32 mouse cellular contexts compared by ENCODE assay signal in genomic region chr2:11616846-11617245, GRCm38 (mm10). TPM values are rescaled to one million over a fixed set of nuclear protein-coding genes. Genes with fewer than 3 reads are reported as not detected.
DNase-seq lines count a peak whose midpoint lies in the region; ATAC-seq lines count a peak whose summit lies in the region.
"Had no signal": no experiment of that assay in that cellular context is flagged by ENCODE, and none has a peak within 500 bp of the region (broad histone marks: within the 10 kb centered on the region; RNA-seq: fewer than 3 reads in every experiment).

No protein-coding gene starts in this region.

- no peaks in the 10 kb centered on the region for H3K27me3 ChIP-seq in hindbrain, embryonic 16.5 days (replicated peaks; ENCODE audit: control insufficient read depth, insufficient read depth, low read length)
- H3K27me3 ChIP-seq: forebrain, embryonic 13.5 days; heart, embryonic 12.5 days; heart, embryonic 15.5 days had no signal

- H3K27ac ChIP-seq in hindbrain, embryonic 16.5 days (ENCODE audit: low read depth, low read length), result no peak overlapping the region
- H3K27ac ChIP-seq: forebrain, embryonic 10.5 days; forebrain, embryonic 13.5 days; heart, embryonic 15.5 days; hindbrain, embryonic 14.5 days had no signal

- ATAC-seq in hindbrain, embryonic 16.5 days, result no peak
- ATAC-seq: forebrain, embryonic 13.5 days; forebrain, embryonic 16.5 days; intestine, embryonic 16.5 days had no signal

- no peaks in the 10 kb centered on the region for H3K9me3 ChIP-seq in hindbrain, embryonic 16.5 days (ENCODE audit: control insufficient read depth, low read length)
- H3K9me3 ChIP-seq: forebrain, embryonic 10.5 days; forebrain, embryonic 13.5 days; heart, embryonic 12.5 days; heart, embryonic 15.5 days had no signal

- H3K4me3 ChIP-seq in hindbrain, embryonic 16.5 days (ENCODE audit: low read length), result no peak overlapping the region
- H3K4me3 ChIP-seq: forebrain, embryonic 10.5 days; forebrain, embryonic 13.5 days; heart, embryonic 12.5 days; heart, embryonic 15.5 days had no signal

- H3K36me3 ChIP-seq in hindbrain, embryonic 16.5 days (ENCODE audit: control insufficient read depth, insufficient read depth, low read length), result no peaks in the 10 kb centered on the region
- H3K36me3 ChIP-seq: forebrain, embryonic 10.5 days; heart, embryonic 12.5 days; heart, embryonic 15.5 days had no signal

- 95% methylated on average over 9 of the region's 9 CpGs for WGBS in hindbrain, embryonic 16.5 days

- intact Hi-C loops in heart, postnatal 25 days (cut with DNase I), result no loop called here

- peak; percentile 74 for DNase-seq in heart, adult 11 months
- no peak for DNase-seq in heart, postnatal 25 days (ENCODE audit: low spot score)
- DNase-seq in CD8-positive naive resting alpha-beta T cell, adult 2 months (ENCODE audit: low read depth in 2 of 2, low spot score in 2 of 2), result peak; percentile 27 to 31
- peak; percentile 83 for DNase-seq in induced T-regulatory cell, adult 2 months (ENCODE audit: low read depth)
- no peak for DNase-seq in ovary, postnatal 36 days (ENCODE audit: low spot score)
- DNase-seq in neural tube, embryonic 10.5 days (ENCODE audit: extremely low spot score, low spot score), result no peak
- no peak for DNase-seq in kidney, adult 18-20 months
- DNase-seq: adrenal gland, postnatal 10 days; adrenal gland, postnatal 36 days; B cell, adult 2 months; cerebellum, adult 18-20 months; cerebellum, adult 9-10 months; cerebellum, postnatal 14 days; gastrocnemius, postnatal 14 days; heart, adult 18-20 months; heart, postnatal 10 days; heart, postnatal 4 days had no signal

- H3K4me1 ChIP-seq in hindbrain, embryonic 16.5 days (ENCODE audit: control insufficient read depth, insufficient read depth, low read depth, low read length), result no peaks in the 10 kb centered on the region
- H3K4me1 ChIP-seq: forebrain, embryonic 10.5 days; forebrain, embryonic 13.5 days; heart, embryonic 12.5 days; heart, embryonic 15.5 days had no signal

- H3K4me2 ChIP-seq in hindbrain, embryonic 16.5 days (ENCODE audit: low read length), result no peak overlapping the region
- H3K4me2 ChIP-seq: forebrain, embryonic 13.5 days; heart, embryonic 12.5 days; heart, embryonic 15.5 days; hindbrain, embryonic 14.5 days had no signal

- H3K9ac ChIP-seq in hindbrain, embryonic 16.5 days (ENCODE audit: low read depth, low read length), result no peak overlapping the region
- H3K9ac ChIP-seq: forebrain, embryonic 13.5 days; heart, embryonic 12.5 days; heart, embryonic 15.5 days; hindbrain, embryonic 14.5 days had no signal

RNA-seq across cellular contexts. Expression of gene Gm17490, which starts 9.2 kb away (rescaled TPM):
- total RNA-seq in heart, postnatal 25 days (2021), result not detected
- polyA plus RNA-seq in hindbrain, embryonic 16.5 days (2015; fragmentation: Nextera tagmentation; extraction: Ambion mirVana), result not detected in 2 replicates
- total RNA-seq: adrenal gland, adult 18-20 months; adrenal gland, postnatal 10 days; adrenal gland, postnatal 36 days; gastrocnemius, adult 18-20 months; gastrocnemius, postnatal 14 days; gastrocnemius, postnatal 4 days; heart, adult 18-20 months; heart, postnatal 10 days; heart, postnatal 4 days; MEL had no signal
- polyA plus RNA-seq: embryonic facial prominence, embryonic 11.5 days; embryonic facial prominence, embryonic 14.5 days; forebrain, embryonic 10.5 days; forebrain, embryonic 13.5 days; forebrain, embryonic 16.5 days; heart, embryonic 12.5 days; heart, embryonic 15.5 days; hindbrain, embryonic 11.5 days; hindbrain, embryonic 14.5 days; intestine, embryonic 16.5 days had no signal

RNA-seq across cellular contexts. Expression of gene Rbm17, which starts 12.9 kb away (rescaled TPM):
- total RNA-seq in heart, postnatal 25 days (2021), result 10 to 100 TPM; 57.1 to 61.4 TPM
- 120 and 125 TPM in 2 replicates for polyA plus RNA-seq in hindbrain, embryonic 16.5 days (2015; fragmentation: Nextera tagmentation; extraction: Ambion mirVana)

RNA-seq across cellular contexts. Expression of gene Il2ra, which starts 25.8 kb away (rescaled TPM):
- 1 to 10 TPM in 1 of 2 experiments, under 1 TPM in 1; 0.64 to 1.0 TPM for total RNA-seq in heart, postnatal 25 days (2021)
- 0.08 TPM in 1 of 2 replicates, not detected in the other for polyA plus RNA-seq in hindbrain, embryonic 16.5 days (2015; fragmentation: Nextera tagmentation; extraction: Ambion mirVana)
- total RNA-seq: heart, postnatal 4 days; MEL had no signal
- polyA plus RNA-seq: embryonic facial prominence, embryonic 11.5 days; embryonic facial prominence, embryonic 14.5 days; forebrain, embryonic 10.5 days; forebrain, embryonic 13.5 days; forebrain, embryonic 16.5 days; heart, embryonic 12.5 days; hindbrain, embryonic 11.5 days; hindbrain, embryonic 14.5 days had no signal

Comparison
In these comparisons a context has a peak if more than half of its experiments do, and no peak if none do; other contexts are left out.
1. DNase-seq: peak in heart, adult 11 months (single experiment), CD8-positive naive resting alpha-beta T cell, adult 2 months (2 of 2) and induced T-regulatory cell, adult 2 months (single experiment); none in heart, postnatal 25 days (single experiment), ovary, postnatal 36 days (single experiment), neural tube, embryonic 10.5 days (single experiment) and kidney, adult 18-20 months (single experiment).